Mouse (Mus musculus) brain, embryonic 14.5 days (tissue): ENCODE measurements around the gene Cables2.

Source experiments
- CTCF ChIP-seq: fragments of 200-500 bp; IDR thresholded peaks from 2 replicates; pipeline ENCODE4 v1.5.1; 2012; ENCODE audit warnings: inconsistent platforms, mild to moderate bottlenecking, moderate library complexity, borderline replicate concordance; ENCODE audit not compliant: insufficient read depth, insufficient read length; ENCODE audit errors: extremely low read depth
- POLR2A ChIP-seq: fragments of 200-500 bp; IDR thresholded peaks from 2 replicates; pipeline ENCODE4 v1.6.1; 2012; ENCODE audit warnings: mild to moderate bottlenecking, inconsistent platforms, borderline replicate concordance; ENCODE audit not compliant: poor library complexity, insufficient read depth, insufficient read length, severe bottlenecking; ENCODE audit errors: extremely low read depth

DNA sequence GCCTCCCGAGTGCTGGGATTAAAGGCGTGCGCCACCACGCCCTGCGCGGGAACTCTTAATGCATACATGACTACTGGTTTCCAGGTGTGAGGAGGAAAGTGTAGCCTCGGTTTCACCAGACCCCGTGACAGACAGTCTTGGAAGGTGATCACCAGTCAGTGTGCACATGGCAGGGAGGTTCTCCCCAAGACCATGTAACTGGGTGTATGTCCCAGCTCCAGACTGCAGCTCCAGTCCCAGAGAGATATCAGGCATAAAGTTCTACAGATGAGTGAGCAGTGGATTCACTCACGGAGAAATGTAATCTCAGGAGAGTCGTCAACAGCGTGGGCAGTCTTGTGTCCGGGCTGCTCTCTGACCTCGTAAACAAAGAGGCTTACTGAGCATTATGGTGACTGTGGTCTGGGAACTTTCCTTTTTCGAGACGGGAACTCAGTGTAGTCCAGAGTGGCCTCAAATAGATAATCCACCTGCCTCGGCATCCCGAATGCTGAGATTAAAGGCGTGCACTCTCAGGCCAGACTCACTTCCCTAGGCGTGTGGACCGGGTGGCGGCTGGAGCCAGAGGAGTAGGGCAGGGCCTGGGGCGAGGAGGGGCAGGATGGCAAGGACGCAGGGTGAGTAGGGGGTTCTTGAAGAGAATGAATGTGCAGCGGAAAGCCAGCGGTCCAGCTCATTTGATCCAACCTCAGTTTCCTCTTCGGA is 16.8 kb downstream of the Cables2 start:
- TF ChIP-seq POLR2A = no peak
- TF ChIP-seq CTCF = no peak
